Mouse (Mus musculus) stomach, postnatal 0 days (tissue): Measurements from ENCODE around the gene 0610012G03Rik. TPM values are rescaled to one million over a fixed set of nuclear protein-coding genes. Genes with fewer than 3 reads are reported as not detected.

Source experiments
- ATAC-seq: fragments of 200-750 bp; cut with Nextera tagmentation; 2 replicates; pipeline ENCODE4 v1.8.0; 2017; ENCODE audit not compliant: low FRiP score, low TSS enrichment
- DNase-seq: peaks from one replicate; pipeline ENCODE4 v3.0.0-alpha.2; 2016; ENCODE audit warnings: low spot score
- H3K27ac ChIP-seq: fragments of 300-500 bp; sonication (generic); replicated peaks from 2 replicates; pipeline ENCODE4 v1.5.1; 2014; ENCODE audit warnings: mild to moderate bottlenecking, control low read depth
- H3K27me3 ChIP-seq: fragments of 300-500 bp; sonication (generic); 2 replicates; pipeline ENCODE4 v1.6.1; 2014; ENCODE audit warnings: low read length; ENCODE audit not compliant: control insufficient read depth, insufficient read depth
- H3K36me3 ChIP-seq: fragments of 300-500 bp; sonication (generic); 2 replicates; pipeline ENCODE4 v1.6.1; 2014; ENCODE audit warnings: low read length, mixed read lengths; ENCODE audit not compliant: control insufficient read depth, insufficient read depth
- H3K4me1 ChIP-seq: fragments of 300-500 bp; sonication (generic); replicated peaks from 2 replicates; pipeline ENCODE4 v1.6.1; 2014; ENCODE audit warnings: antibody characterized with exemption; ENCODE audit not compliant: control insufficient read depth, insufficient read depth
- H3K4me2 ChIP-seq: fragments of 300-500 bp; sonication (generic); replicated peaks from 2 replicates; pipeline ENCODE4 v1.6.1; 2014; ENCODE audit warnings: low read depth, mild to moderate bottlenecking, control low read depth, moderate library complexity
- H3K4me3 ChIP-seq: fragments of 300-500 bp; sonication (generic); 2 replicates; pipeline ENCODE4 v1.5.1; 2014; ENCODE audit warnings: low read depth, low read length, control low read depth
- H3K9ac ChIP-seq: fragments of 300-500 bp; sonication (generic); 2 replicates; pipeline ENCODE4 v1.6.1; 2014; ENCODE audit warnings: mild to moderate bottlenecking, low read length, control low read depth, mixed read lengths
- H3K9me3 ChIP-seq: fragments of 300-500 bp; sonication (generic); 2 replicates; pipeline ENCODE4 v1.6.1; 2016; ENCODE audit warnings: low read length; ENCODE audit not compliant: control insufficient read depth
- CTCF ChIP-seq: IDR thresholded peaks from 2 replicates; pipeline ENCODE4 v1.5.1; 2016; ENCODE audit warnings: antibody characterized with exemption, low read depth, mild to moderate bottlenecking, moderate library complexity
- EP300 ChIP-seq: optimal IDR thresholded peaks from 2 replicates; pipeline ENCODE3; 2016; ENCODE audit warnings: antibody characterized with exemption
- WGBS: fragments of 180-500 bp; shearing (Covaris S2); extraction: QIAGEN DNeasy Blood & Tissue Kit; methylation state at CpG from one replicate; pipeline ENCODE4 v1.1.7; 2014; 5-methylcytosine and 5-hydroxymethylcytosine counted together
- polyA plus RNA-seq: library from polyadenylated mRNA; unstranded; fragments of >200 nt; fragmentation: Nextera tagmentation; extraction: Ambion mirVana; gene quantifications from 2 replicates; pipeline ENCODE4 v1.2.1, GENCODE M21; 2015

Gene 0610012G03Rik
- polyA plus RNA-seq, 1 experiment from 2014 or later: 112 TPM

- H3K9ac ChIP-seq: peak overlapping the region; percentile 18; the same call in 1 of the 2 replicates
- no peaks in the 10 kb centered on the region for H3K27me3 ChIP-seq
- no peaks in the 10 kb centered on the region for H3K36me3 ChIP-seq
- peak overlapping the region; percentile 46 for H3K4me2 ChIP-seq
- WGBS: 8% methylated on average over 36 of the region's 36 CpGs
- ATAC-seq (no peak), DNase-seq (no peak)
- peak overlapping the region; percentile 22 for H3K4me3 ChIP-seq
- no peaks in the 10 kb centered on the region; the same call in 1 of the 2 replicates for H3K4me1 ChIP-seq
- no peak overlapping the region for H3K27ac ChIP-seq
- TF ChIP-seq EP300 (no peak), CTCF (no peak)
- no peaks in the 10 kb centered on the region for H3K9me3 ChIP-seq
Observed at GRCm38 (mm10) chr16:31935091-31935979, 13.0 kb downstream of the 0610012G03Rik start.

DNA sequence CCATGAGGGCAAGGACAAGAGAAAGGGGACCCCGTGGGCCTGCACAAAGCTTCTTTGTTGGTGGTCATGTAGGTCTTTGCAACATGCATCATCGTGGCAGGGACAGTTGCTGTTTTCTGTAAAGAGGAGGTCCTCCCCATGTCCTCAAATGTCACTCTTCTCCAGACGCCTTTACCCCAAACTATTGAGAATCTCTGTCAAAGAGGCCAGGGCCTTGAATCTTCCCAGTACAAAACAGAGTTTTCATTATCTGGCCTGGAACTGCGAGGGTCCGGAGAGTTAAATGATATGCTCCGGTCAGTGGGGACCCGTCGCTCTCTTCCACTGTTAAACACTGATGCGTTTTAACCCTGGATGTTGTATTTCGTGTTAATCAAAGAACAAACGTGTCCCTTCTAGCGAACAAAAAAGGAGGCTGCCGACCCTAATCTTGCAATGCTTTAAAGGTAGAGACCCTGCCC is 13.7 kb downstream of the 0610012G03Rik start:
- 41% methylated on average over 13 of the region's 13 CpGs for WGBS

GRCm38 (mm10) chr16:31933751-31934549 is 14.3 kb downstream of the 0610012G03Rik start, which contains the start of gene Pigz:
TSS of gene Pigz (plus strand) at chr16:31933851.
- H3K27ac ChIP-seq: peak within 1 kb of the TSS; percentile 78
- H3K36me3 ChIP-seq: no peaks in the 10 kb centered on the region
- TF ChIP-seq EP300 (no peak), CTCF (no peak)
- DNase-seq (peak; percentile 67), ATAC-seq (peak; percentile 35; the same call in 1 of the 2 replicates)
- H3K9me3 ChIP-seq: no peaks in the 10 kb centered on the region
- WGBS: 10% methylated on average over 42 of the region's 42 CpGs
- H3K4me1 ChIP-seq: no peaks in the 10 kb centered on the region; the same call in 1 of the 2 replicates
- H3K4me3 ChIP-seq: peak within 1 kb of the TSS; percentile 52
- peak within 1 kb of the TSS; percentile 83 for H3K4me2 ChIP-seq
- no peaks in the 10 kb centered on the region for H3K27me3 ChIP-seq
- peak within 1 kb of the TSS; percentile 64 for H3K9ac ChIP-seq

More for the DNA sequence above, 13.7 kb downstream of the 0610012G03Rik start:
- no peaks in the 10 kb centered on the region for H3K9me3 ChIP-seq
- H3K27ac ChIP-seq: no peak overlapping the region
- DNase-seq (no peak), ATAC-seq (no peak)
- H3K4me3 ChIP-seq: 0 out of 2 replicates have a peak overlapping the region, but pooled peaks have one; percentile 22
- no peaks in the 10 kb centered on the region for H3K36me3 ChIP-seq
- TF ChIP-seq EP300 (no peak), CTCF (no peak)
- peak overlapping the region; percentile 46 for H3K4me2 ChIP-seq
- no peak overlapping the region; the same call in 1 of the 2 replicates for H3K9ac ChIP-seq
- H3K27me3 ChIP-seq: no peaks in the 10 kb centered on the region
- no peaks in the 10 kb centered on the region; the same call in 1 of the 2 replicates for H3K4me1 ChIP-seq

DNA sequence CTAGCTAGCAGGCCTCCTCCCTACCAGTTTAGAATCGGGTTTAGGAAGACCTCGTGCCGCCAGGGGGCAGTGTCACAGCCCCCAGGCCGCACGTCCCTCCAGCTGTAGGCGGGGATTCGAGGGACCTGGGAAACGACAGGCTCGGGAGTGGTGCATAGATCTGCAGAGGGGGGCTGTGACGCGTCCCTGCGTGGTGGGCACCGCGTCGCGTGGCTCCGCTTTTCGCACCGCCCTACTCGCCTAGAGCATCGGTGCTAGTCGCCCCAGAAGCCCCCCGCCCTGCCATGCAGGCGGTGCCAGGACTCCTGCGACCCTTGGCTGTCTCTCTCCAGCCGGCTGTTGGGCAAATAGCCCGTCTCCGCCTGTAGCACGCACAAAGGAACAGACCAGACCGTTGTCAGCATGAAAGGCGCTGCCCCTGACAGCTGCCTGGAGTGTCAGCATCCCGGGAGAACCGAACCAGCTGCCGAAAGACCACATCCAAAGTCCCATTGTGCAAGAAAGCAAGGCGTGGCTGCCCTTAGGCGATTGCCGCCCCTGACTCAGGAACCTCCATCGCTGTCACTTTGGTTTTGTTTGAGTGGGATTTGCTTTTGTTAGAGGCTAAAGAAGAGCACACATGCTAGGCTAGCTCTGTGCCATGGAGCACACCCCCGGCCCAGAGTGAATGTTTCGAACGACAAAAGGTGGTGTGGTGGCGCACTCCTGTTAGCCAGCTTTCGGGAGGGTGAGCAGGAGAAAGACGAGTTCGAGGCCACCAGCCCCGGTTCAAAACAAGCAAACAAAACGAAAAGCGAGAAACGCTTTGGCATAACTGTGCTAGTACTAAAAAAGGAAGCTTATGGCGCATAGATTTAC is 15.2 kb downstream of the 0610012G03Rik start:
- no peaks in the 10 kb centered on the region for H3K27me3 ChIP-seq
- H3K4me2 ChIP-seq: peak overlapping the region; percentile 83
- no peaks in the 10 kb centered on the region for H3K9me3 ChIP-seq
- peak; percentile 88 for ATAC-seq
- under 1% methylated on average over 50 of the region's 50 CpGs for WGBS
- no peaks in the 10 kb centered on the region for H3K36me3 ChIP-seq
- H3K4me1 ChIP-seq: no peaks in the 10 kb centered on the region; the same call in 1 of the 2 replicates
- peak overlapping the region; percentile 78 for H3K27ac ChIP-seq
- peak; percentile 86 for DNase-seq
- no peak for TF ChIP-seq EP300
- peak; percentile 96 for TF ChIP-seq CTCF
- peak overlapping the region; percentile 64 for H3K9ac ChIP-seq
- peak overlapping the region; percentile 52 for H3K4me3 ChIP-seq

GRCm38 (mm10) chr16:31932255-31932654 is 16.0 kb downstream of the 0610012G03Rik start:
- no peak overlapping the region for H3K4me3 ChIP-seq
- H3K27ac ChIP-seq: 0 out of 2 replicates have a peak overlapping the region, but pooled peaks have one; percentile 13
- no peaks in the 10 kb centered on the region for H3K27me3 ChIP-seq
- ATAC-seq: no peak
- no peaks in the 10 kb centered on the region; the same call in 1 of the 2 replicates for H3K4me1 ChIP-seq
- TF ChIP-seq CTCF: no peak
- no peak for TF ChIP-seq EP300
- H3K9ac ChIP-seq: no peak overlapping the region; the same call in 1 of the 2 replicates
- no peaks in the 10 kb centered on the region for H3K9me3 ChIP-seq
- H3K36me3 ChIP-seq: no peaks in the 10 kb centered on the region
- WGBS: 66% methylated on average over 5 of the region's 5 CpGs
- DNase-seq: no peak
- peak overlapping the region; percentile 83; the same call in 1 of the 2 replicates for H3K4me2 ChIP-seq
